Mouse (Mus musculus) CD4-positive, CD25-positive, alpha-beta regulatory T cell, adult 4 months (primary cell): ENCODE data around the gene Klf13. TPM values are rescaled to one million over a fixed set of nuclear protein-coding genes. Genes with fewer than 3 reads are reported as not detected.

Experiments
- ATAC-seq: one replicate; pipeline ENCODE4 v1.8.0; 2017
- polyA plus RNA-seq, 2 experiments: library from polyadenylated mRNA; unstranded; fragments of 100-300 nt; shearing (Covaris generic); gene quantifications; one replicate each; pipeline ENCODE4 v1.2.1; 2017

Gene Klf13
- polyA plus RNA-seq, 2 experiments from 2014 or later = 209 to 217 TPM

GRCm38 (mm10) chr7:63949176-63949575 is 10.5 kb upstream of the Klf13 start:
- no peak for ATAC-seq

DNA sequence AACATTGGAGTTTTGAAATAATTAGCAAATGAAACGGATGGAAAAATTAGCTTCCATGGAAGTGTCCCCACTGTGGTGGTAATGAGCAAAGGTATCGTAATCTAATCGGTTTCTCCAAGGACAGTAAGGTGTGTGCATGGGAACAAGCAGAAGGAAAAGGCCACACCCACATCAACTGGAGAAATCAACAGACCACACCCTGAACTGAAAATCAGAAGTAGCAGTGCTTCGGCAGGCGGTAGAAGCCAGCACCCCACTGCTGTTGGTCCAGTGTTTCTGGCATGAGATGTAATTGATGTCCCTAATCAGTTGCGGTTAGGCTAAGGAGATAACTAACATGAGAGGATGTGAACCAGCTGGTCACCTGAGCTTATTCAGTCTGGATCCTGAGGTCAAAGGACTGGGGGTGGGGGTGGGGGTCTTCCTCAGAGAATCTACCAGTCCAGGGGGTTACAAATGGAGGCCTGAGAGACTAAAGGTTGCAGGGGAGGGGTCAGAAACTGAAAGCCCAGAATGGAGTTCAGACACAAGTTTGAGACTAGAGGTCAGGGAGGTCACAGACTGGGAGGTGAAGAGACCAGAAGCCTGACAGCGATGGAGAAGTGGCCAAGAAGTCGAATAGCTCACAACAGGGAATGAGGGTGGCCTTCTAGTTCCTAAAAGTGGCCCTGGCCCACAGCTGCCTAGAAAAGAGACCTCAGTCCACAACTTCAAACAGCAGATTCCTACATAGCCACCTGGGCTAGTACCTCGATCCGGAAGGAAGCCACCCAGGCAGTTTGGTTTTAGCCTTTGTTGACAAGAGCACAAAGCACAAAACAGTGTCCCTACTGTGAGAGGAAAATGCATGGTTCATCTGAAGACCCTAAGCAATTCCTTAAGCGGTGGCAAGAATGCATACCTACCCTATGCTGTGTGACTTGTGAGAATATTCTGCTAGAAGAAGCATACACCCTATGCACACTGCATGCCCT is 9.1 kb upstream of the Klf13 start:
- ATAC-seq = no peak

- ATAC-seq = peak; percentile 19
These were observed 5.2 kb upstream of the Klf13 start for GRCm38 (mm10) chr7:63943946-63944345.

DNA sequence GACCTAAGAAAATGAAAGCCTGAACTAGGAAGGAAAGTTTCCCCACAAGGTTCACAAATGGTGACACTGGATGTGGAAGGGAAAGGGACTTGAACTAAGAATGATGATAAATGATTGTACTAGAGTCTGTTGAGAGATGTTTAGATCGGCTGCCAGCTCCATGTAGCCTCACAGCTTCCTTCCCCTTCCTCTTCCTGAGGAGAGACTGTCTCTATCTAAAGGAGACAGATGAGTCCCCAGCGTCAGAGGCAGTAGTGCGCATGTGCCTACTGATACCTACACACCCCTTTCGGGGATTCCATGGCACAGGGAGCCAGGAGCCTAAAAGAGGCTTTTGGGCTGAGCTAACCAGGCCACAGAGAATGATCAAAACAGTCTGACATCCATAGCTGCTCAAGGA is 2.8 kb upstream of the Klf13 start:
- ATAC-seq = no peak

DNA sequence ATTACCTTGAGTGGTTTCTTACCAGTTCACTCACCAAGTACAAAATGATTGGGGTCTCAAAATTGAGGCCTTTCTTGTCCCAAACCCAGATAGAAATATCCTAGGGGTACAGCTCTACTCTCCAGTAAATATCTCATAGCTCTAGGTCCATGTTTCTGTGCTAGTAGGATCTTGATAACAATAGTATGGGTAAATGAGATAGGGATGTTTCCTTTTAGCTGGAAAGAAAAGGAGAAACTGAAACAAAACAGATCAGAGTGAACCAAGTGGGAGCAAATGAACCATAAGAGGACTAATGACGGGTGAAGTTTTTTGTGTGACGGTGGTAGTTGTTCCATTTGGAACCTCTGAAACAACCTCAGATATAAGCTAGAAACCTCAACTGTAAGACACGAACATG is 2.3 kb upstream of the Klf13 start:
- ATAC-seq = no peak

- no peak for ATAC-seq
These were observed 1.6 kb upstream of the Klf13 start for GRCm38 (mm10) chr7:63940321-63940720.

DNA sequence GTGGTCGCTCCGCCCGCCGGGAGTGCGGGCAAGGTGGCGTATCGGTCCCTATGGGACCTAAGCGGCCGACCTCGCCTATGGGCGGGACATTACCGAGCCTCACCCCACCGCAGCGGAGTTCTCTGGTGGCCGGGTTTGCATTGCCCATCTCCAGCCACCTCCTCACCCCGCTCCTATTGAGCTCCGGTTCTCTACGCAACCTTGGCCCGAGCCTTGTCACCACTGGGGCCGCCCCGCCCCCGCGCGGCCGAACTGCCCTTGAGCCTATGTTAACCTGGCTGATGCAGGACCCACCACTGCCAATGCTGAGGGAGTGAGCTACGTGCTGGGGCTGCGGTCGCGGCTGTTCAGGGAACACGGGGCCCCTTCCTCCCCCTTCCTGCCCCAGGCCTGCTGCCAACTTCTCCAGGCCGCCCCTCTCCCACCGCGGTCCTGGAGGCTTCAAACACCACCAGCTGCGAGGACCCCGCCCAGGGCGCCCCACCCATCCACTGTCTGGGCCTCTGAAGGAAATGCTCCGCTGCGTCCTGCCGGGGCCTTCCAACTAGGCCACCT is 759 bp upstream of the Klf13 start:
- ATAC-seq = peak; percentile 8

DNA sequence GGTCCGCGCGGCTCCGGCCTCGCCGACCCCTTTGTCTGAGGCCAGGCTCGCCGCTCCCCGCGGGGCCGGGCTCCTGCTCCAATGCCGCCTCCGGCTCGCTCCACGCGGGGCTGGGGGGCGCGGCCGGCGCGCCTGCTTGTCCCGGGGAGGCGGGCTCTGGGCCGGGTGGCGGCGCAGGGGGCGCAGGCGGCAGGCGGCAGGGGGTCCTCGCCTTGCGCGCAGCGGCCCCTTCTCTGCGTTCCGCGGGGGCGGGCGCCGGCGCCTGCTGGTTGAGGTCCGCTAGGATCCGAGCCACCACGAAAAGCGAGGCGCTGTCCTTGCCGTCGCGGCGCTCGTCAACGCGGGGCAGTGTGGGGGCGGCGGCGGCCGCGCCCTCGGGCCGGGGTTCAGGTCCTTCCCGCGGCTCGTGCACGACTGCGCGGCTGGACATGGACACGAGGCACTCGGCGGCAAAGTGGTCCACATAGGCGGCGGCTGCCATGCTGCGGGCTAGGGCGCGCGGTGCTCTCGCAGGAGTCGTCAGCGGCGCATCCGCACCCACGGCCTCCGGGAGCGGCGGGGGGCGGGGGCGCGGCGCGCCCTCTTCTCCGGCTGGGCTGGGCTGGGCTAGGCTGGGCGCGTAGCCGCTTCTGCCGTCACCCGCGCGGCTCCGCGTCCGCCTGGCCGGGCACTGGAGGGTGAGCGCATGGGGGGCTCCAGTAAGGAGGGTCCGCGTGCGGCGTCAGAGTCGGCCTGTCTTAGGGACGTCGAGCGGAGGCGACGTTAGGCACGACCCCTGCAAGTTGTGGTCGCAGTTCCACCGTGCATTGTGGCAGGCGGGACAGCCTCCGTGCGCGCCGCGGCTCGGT is 425 bp downstream of the Klf13 start:
- ATAC-seq = peak; percentile 28

DNA sequence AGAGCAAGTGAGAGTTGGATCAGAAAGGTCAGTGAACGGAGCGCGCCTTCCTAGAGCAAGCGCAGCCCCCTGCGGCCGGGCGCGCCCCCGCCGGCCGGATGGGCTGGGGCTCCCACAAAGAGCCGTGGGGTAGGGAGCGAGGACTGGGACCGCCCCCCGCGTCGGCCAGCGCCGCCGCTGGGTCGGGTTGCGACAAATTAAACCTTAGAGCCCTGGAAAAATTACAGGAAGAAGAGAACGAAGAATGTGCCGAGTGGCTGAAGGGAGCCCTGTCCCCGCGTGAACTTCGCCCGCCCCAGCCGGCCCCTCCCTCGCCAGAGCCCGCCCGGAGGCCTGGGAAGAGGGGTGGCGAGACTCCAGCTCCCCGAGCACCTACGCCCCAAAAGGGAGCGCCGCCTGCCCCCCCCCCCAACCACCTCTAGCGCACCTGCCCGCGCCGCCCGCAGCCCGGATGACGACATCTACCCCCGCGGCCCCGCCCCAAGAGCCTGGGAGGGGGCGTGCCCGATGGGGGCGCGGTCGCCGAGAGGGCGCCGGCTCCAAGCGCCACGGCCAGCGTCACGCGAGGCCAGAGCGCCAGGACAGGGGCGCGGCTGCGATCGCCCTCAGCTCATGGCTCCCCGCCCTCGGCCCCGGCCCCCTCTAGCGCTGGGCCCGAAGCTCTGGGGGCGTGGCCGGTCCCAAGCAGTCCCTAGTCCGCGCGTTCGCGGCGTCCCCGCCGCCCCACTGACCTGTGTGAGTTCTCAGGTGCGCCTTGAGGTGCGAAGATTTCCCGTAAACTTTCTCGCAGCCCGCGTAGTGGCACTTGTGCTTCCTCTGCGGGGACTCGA is 1.3 kb downstream of the Klf13 start:
- peak; percentile 33 for ATAC-seq

DNA sequence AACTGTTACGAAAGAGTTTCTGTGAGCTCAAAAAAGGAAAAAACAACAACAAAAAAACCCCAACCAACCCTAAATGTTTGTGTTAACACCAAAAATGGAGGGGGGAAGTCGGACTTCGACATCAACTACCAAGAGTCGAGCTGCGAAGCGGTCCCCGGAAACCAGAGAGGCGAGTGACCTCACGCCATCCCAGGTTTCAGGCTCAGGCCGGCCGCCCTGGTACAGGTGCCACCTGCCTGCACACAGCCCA is 1.8 kb downstream of the Klf13 start:
- ATAC-seq = no peak

- ATAC-seq = peak; percentile 0
These were observed 2.3 kb downstream of the Klf13 start for GRCm38 (mm10) chr7:63936188-63936985.

- ATAC-seq = no peak
These were observed 2.9 kb downstream of the Klf13 start for GRCm38 (mm10) chr7:63935809-63936187.

DNA sequence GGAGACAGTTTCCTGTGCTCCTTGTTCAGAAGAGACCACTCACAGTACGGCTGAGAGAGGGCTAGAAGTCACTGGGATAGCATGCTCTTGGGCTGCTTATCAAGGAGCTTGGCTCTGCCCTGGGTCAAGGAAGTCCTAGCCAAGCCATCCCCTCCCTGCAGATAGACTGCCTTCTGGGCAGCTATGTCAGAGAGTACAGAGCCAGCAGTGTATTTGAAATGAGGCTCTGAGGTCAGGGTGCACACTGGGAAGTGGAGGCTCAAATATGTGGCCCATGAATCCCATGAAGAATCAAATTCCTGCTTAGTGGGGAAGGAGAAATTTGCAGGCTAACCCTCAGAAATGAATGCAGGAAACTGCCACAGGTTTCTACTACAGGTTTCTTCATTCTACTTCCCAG is 4.2 kb downstream of the Klf13 start:
- no peak for ATAC-seq

DNA sequence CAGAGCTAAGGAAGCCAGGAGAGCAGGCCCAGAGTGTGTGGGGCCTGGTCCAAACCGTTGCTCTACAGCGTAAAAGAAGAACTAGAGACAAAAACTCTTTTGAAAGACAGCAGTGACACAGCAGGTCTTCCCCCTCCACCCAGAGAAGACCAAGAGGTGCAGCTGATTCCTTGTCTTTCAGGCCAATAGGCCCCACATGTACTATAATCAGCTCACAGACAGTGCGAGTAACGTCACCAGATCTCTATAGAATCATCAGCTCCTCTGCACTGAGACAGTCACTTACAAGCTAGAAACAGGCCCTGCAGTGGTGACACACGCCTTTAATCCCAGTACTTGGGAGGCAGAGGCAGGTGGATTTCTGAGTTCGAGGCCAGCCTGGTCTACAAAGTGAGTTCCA is 4.8 kb downstream of the Klf13 start:
- ATAC-seq = no peak

DNA sequence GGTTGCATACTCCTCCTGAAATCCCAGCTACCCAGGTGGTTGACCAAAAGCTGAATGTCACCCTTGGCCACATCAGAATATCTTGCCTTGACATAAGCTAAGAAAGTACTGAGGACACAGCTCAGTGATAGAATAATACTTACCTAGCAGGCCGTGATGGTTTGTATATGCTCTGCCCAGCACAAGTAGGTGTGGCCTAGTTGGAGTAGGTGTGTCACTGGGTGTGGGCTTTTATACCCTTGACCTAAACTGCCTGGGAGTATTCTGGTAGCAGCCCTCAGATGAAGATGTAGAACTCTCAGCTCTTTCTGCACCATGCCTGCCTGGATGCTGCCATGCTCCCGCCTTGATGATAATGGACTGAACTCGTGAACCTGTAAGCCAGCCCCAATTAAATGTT is 6.3 kb downstream of the Klf13 start:
- no peak for ATAC-seq

DNA sequence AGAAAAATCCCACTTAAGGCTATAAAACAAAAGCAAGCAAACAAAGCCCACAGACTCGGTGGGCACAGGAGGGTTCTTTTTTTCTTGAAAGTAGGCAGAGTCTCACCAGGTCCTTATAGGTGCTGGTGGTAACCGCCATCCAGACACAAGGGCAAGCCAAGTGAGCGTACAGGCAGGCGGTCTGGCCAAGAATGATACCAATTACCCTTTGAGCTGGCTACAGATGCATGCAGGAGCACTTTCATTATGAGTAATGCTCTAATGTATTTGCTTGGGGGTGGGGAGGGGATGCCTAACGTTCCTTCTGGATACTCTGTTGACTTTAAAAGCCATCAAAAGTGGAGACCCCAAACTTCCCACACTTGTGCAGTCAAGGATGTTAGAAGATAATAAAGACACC is 7.9 kb downstream of the Klf13 start:
- no peak for ATAC-seq

DNA sequence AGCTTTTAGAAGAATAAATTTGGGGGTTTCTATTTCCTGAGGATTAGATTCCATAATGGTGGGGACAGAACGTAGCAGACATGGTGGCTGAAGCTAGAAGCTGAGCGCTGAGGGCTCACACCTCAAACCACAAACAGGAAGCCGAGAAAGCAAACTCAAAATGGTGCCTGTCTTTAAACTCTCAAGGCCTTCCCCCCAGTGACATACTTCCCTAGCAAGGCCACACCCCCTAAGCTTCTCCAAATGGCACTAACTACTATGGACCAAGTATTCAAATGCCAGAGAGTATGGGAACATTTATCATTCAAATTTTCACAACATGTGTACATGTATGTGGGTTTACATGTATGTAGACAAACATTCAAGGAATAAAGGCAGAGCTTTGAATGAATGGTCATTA is 8.6 kb downstream of the Klf13 start:
- peak; percentile 69 for ATAC-seq

DNA sequence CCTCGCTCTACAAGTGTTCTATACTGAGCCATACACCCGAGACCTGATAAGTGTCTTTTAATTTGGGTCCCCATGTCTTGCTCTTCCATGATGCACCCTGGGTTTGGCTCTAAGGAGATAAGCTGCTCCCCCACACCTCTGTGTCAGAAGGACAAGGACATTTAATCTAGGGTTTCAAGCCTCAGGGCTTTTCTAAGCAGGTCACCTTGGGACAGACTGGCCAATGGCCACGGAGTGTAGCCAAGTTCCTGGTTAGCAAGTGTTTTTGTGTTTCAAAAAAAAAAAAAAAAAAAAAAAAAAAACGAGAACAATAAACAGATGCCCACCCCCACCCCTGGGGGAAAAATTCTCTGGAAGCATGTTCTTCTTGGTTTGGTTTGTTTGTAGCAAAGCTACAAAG is 9.6 kb downstream of the Klf13 start:
- no peak for ATAC-seq

- no peak for ATAC-seq
These were observed 11.6 kb downstream of the Klf13 start for GRCm38 (mm10) chr7:63927121-63927520.

DNA sequence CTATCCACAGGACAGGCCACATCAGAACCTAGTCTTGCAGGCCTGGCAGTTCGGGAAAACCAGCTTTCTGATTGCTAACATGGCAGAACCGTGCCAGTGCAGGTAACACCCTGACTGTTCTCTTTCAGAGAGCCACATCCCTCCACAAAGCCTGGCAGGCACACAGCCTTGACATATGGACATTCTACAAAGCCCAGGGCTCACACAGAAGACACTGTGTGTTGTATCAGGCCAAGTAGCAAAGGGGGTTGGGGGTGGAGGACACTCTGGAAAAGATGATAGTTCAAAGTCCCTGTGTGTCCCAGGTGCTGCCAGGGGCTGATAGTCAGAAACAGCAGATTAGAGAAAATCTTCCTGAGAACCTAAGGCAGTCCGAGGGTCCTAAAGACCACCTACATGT is 12.2 kb downstream of the Klf13 start:
- ATAC-seq = no peak

DNA sequence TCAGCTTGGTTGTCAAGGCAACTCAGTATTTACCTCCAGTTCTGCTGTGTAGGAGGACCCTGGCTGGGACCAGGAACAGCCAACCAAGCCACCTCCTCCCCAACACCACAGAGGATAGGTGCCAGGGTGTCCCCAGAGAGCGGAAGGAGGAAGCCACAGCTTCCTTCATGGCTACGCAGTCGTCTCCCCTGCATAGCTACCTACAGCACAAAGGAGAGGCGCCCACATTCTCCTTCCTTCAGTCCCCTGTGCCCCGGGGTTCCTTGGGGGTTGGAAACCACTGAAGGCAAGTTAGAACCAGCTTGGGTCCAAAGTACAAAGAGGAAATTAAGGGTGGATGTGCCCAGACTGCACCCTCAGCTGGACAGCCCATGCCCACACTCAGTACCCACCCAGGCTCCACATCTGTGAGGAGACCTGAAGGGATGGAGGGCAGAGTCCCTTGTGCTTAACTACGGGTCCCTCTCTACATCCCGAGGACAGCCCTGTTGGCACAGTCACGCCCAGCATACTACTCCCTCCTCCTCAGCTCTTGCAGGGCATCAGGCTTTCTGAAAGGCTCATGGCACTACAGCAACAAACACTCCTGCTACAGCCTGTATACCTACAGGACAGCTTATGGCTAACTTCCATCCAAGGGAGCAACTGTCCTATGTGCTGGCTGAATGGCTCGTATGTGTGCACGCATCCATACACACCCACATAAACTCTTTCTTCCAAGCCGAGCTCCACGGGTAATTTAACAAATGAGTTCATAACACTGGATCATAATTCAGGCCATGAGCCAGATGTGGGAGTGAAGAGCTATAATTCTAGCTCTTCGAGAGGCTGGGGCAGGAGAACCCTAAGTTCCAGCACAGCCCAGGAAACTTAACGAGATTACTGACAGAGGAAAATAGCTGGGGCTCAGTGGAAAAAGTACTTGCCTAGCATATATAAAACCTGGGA is 13.0 kb downstream of the Klf13 start:
- peak; percentile 79 for ATAC-seq
